Mouse (Mus musculus): ENCODE results near the gene Tmem266. TPM values are rescaled to one million over a fixed set of nuclear protein-coding genes. Genes with fewer than 3 reads are reported as not detected.
A peak's percentile ranks its signal among the peaks of the same experiment; 100 is the strongest.

Tmem266 gene
- polyA plus RNA-seq (2015; fragmentation: Nextera tagmentation; extraction: Ambion mirVana), result 0.63 and 0.74 TPM in 2 replicates

- whole genome bisulfite sequencing, result under 1% methylated on average over 73 of the region's 82 CpGs
- no peak within 1 kb of the TSS for H3K27ac ChIP-seq
These were observed at the start of gene Tmem266, which contains the start of gene Nrg4 for GRCm38 (mm10) chr9:55326515-55327233. TSS of gene Tmem266 (plus strand) at chr9:55326913. TSS of gene Nrg4 (minus strand) at chr9:55326844.

GRCm38 (mm10) chr9:55277562-55277961 lies 49.2 kb upstream of the Tmem266 start:
- no peak overlapping the region for H3K4me2 ChIP-seq
- ATAC-seq (ENCODE audit: insufficient number of reproducible peaks, insufficient read depth, low FRiP score, low TSS enrichment, low read depth), result no peak
- H3K9me3 ChIP-seq, result no peaks in the 10 kb centered on the region
- no peak overlapping the region for H3K9ac ChIP-seq
- H3K4me1 ChIP-seq, result no peaks in the 10 kb centered on the region
- no peaks in the 10 kb centered on the region for H3K36me3 ChIP-seq
- H3K4me3 ChIP-seq, result no peak overlapping the region
- H3K27me3 ChIP-seq, result no peaks in the 10 kb centered on the region
- WGBS, result 77% methylated on average over 4 of the region's 4 CpGs
- H3K27ac ChIP-seq, result no peak overlapping the region

More at GRCm38 (mm10) chr9:55326515-55327233, at the start of gene Tmem266, which contains the start of gene Nrg4:
- H3K36me3 ChIP-seq, result no peaks in the 10 kb centered on the region
- peak within 1 kb of the TSS; percentile 75 for H3K4me3 ChIP-seq
- H3K4me1 ChIP-seq, result peaks cover 27% of the 10 kb centered on the region
- peak within 1 kb of the TSS; percentile 85 for H3K4me2 ChIP-seq
- peak; percentile 77 for ATAC-seq (ENCODE audit: insufficient number of reproducible peaks, insufficient read depth, low FRiP score, low TSS enrichment, low read depth)
- H3K9me3 ChIP-seq, result no peaks in the 10 kb centered on the region
- H3K9ac ChIP-seq, result peak within 1 kb of the TSS; percentile 81
- H3K27me3 ChIP-seq, result peaks cover 70% of the 10 kb centered on the region

- Histone ChIP-seq H3K9me3 (no peaks in the 10 kb centered on the region), H3K4me3 (no peak overlapping the region), H3K27ac (no peak overlapping the region), H3K9ac (no peak overlapping the region), H3K4me1 (peaks cover 7% of the 10 kb centered on the region; the same call in 1 of the 2 replicates), H3K4me2 (no peak overlapping the region), H3K36me3 (no peaks in the 10 kb centered on the region), H3K27me3 (no peaks in the 10 kb centered on the region)
- ATAC-seq (ENCODE audit: insufficient number of reproducible peaks, insufficient read depth, low FRiP score, low TSS enrichment, low read depth), result no peak
- WGBS, result 68% methylated on average over 8 of the region's 8 CpGs
These were observed 47.4 kb upstream of the Tmem266 start for GRCm38 (mm10) chr9:55279114-55279825.

DNA sequence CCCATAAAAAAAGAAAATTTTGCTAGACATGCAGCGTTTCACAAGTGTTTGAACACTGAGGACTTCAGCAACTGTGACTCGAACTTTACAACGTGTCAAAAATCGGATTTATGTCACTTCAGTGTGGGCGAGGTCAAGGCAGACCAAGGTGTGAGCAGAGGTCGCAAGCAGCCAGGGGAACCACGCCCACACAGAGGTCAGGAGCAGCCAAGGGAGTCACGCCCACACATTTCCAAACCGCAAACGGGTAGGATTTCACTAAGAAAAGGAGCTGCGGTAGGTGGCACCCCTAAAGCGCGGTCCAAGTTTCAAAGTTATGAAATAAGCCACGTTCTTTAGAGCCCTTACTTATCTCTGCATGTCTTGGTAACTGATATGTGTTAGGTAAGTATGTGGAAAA lies 43.2 kb upstream of the Tmem266 start:
- Histone ChIP-seq H3K27ac (no peak overlapping the region), H3K27me3 (no peaks in the 10 kb centered on the region), H3K9me3 (no peaks in the 10 kb centered on the region), H3K4me3 (no peak overlapping the region), H3K4me1 (peaks cover 7% of the 10 kb centered on the region; the same call in 1 of the 2 replicates), H3K9ac (no peak overlapping the region), H3K36me3 (no peaks in the 10 kb centered on the region), H3K4me2 (peak overlapping the region; percentile 49)
- no peak for ATAC-seq (ENCODE audit: insufficient number of reproducible peaks, insufficient read depth, low FRiP score, low TSS enrichment, low read depth)
- 6% methylated on average over 14 of the region's 14 CpGs for WGBS

- no peaks in the 10 kb centered on the region for H3K9me3 ChIP-seq
- H3K27ac ChIP-seq, result no peak overlapping the region
- H3K4me1 ChIP-seq, result peaks cover 7% of the 10 kb centered on the region; the same call in 1 of the 2 replicates
- WGBS, result 79% methylated on average over 3 of the region's 3 CpGs
- H3K9ac ChIP-seq, result no peak overlapping the region
- ATAC-seq (ENCODE audit: insufficient number of reproducible peaks, insufficient read depth, low FRiP score, low TSS enrichment, low read depth), result no peak
- no peak overlapping the region for H3K4me3 ChIP-seq
- no peaks in the 10 kb centered on the region for H3K27me3 ChIP-seq
- H3K36me3 ChIP-seq, result no peaks in the 10 kb centered on the region
- no peak overlapping the region for H3K4me2 ChIP-seq
These were observed 41.5 kb upstream of the Tmem266 start for GRCm38 (mm10) chr9:55285197-55285596.

DNA sequence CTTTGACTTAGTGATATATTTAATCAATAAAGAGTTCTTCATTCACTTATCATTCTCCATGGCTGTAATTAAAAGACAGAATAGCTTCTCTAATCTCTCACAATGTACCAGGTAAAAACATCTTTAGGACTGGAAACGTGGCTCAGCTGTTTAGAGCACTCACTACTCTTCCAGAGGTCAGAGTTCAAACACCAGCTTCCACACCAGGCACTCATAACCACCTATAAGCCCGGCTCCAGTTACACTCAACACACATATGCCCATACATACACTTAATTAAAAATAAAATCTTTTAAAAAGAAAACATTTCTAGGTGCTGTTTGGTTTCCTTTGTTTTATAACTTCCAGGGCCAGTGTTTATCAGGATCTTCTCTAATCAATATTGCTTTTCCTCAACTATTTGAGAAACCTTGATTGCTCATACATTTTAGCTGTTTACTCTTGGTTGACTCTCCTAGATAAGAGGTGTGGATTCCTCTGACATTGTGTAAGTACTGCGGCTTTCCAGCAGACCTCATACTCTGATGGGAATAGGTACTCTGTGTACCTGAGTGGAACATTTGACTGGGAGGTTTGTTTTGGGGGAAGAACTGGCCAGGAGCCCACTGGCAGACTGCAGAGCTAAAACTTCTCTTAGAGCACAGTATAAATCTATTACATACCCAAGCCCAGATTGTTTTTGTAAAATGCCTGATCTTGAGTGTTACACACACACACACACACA lies 37.1 kb upstream of the Tmem266 start:
- H3K4me3 ChIP-seq, result no peak overlapping the region
- H3K27me3 ChIP-seq, result no peaks in the 10 kb centered on the region
- no peak overlapping the region for H3K9ac ChIP-seq
- ATAC-seq (ENCODE audit: insufficient number of reproducible peaks, insufficient read depth, low FRiP score, low TSS enrichment, low read depth), result no peak
- WGBS, result 57% methylated on average over 3 of the region's 3 CpGs
- no peak overlapping the region for H3K27ac ChIP-seq
- H3K4me2 ChIP-seq, result no peak overlapping the region
- H3K9me3 ChIP-seq, result no peaks in the 10 kb centered on the region
- H3K36me3 ChIP-seq, result no peaks in the 10 kb centered on the region
- H3K4me1 ChIP-seq, result no peaks in the 10 kb centered on the region

DNA sequence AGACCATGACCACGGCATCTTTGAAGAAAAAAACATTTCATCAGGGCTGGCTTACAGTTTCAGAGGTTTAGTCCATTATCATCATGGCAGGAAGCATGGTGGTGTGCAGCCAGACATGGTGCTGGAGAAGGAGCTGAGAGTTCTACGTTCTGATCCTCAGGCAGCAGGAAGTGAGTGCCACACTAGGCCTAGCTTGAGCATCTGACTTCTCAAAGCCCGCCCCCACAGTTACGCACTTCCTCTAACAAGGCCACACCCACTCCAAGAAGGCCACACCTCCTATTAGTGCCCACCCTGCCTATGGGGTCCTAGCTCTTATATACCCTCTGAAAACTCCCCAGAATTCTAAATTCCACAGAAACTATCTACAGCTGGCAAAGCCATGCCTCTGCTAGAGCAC lies 34.7 kb upstream of the Tmem266 start:
- ATAC-seq (ENCODE audit: insufficient number of reproducible peaks, insufficient read depth, low FRiP score, low TSS enrichment, low read depth), result no peak
- no peak overlapping the region for H3K4me3 ChIP-seq
- no peak overlapping the region for H3K9ac ChIP-seq
- H3K36me3 ChIP-seq, result no peaks in the 10 kb centered on the region
- H3K9me3 ChIP-seq, result no peaks in the 10 kb centered on the region
- H3K27me3 ChIP-seq, result no peaks in the 10 kb centered on the region
- H3K4me1 ChIP-seq, result no peaks in the 10 kb centered on the region
- no peak overlapping the region for H3K27ac ChIP-seq
- WGBS, result 93% methylated on average over 4 of the region's 4 CpGs
- H3K4me2 ChIP-seq, result no peak overlapping the region

- Histone ChIP-seq H3K9ac (no peak overlapping the region), H3K36me3 (no peaks in the 10 kb centered on the region), H3K4me1 (no peaks in the 10 kb centered on the region), H3K9me3 (no peaks in the 10 kb centered on the region), H3K27ac (no peak overlapping the region), H3K4me2 (no peak overlapping the region), H3K4me3 (no peak overlapping the region), H3K27me3 (no peaks in the 10 kb centered on the region)
- 70% methylated on average over 2 of the region's 2 CpGs for WGBS
- no peak for ATAC-seq (ENCODE audit: insufficient number of reproducible peaks, insufficient read depth, low FRiP score, low TSS enrichment, low read depth)
These were observed 30.5 kb upstream of the Tmem266 start for GRCm38 (mm10) chr9:55296221-55296620.

DNA sequence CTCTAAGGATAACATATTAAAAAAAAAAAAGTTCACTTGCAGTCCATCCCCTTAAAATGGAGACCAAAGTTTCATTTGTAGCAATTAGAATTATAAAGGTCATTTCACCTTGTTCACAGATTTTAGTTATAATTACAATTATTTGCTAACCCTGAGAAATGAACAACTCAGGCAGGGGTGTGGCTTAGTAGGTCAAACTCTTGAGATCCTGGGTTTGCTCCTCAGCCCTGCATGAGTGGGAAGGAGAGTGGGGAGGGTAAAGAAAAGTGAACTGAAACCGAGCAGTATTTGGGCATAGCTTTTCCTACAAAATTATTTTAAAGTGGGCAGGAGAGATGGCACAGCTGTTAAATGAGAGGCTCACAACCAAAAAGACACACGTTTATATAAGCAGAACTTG lies 19.6 kb upstream of the Tmem266 start:
- WGBS, result 65% methylated on average over 2 of the region's 2 CpGs
- H3K9me3 ChIP-seq, result no peaks in the 10 kb centered on the region
- no peak for ATAC-seq (ENCODE audit: insufficient number of reproducible peaks, insufficient read depth, low FRiP score, low TSS enrichment, low read depth)

DNA sequence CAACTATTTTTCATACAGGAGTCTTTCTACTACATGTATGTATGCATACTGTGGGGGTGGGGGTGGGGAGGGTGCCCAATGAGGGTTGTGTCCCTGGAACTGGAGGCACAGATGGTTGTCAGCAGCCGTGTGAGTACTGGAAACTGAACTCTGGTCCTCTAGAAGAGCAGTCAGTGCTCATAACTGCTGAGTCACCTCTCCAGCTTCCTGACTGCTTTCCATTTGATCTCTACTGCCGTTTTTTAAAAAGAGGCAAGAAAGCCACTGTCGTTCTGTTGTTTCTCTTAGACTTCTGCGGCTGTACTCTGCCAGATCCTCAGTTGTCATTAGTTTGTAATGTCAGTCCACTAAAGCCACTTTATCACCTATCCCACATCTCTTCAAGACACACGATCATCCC lies 19.2 kb upstream of the Tmem266 start:
- 64% methylated on average over 5 of the region's 5 CpGs for WGBS
- Histone ChIP-seq H3K36me3 (no peaks in the 10 kb centered on the region), H3K27me3 (no peaks in the 10 kb centered on the region), H3K4me1 (no peaks in the 10 kb centered on the region), H3K9me3 (no peaks in the 10 kb centered on the region), H3K27ac (no peak overlapping the region), H3K4me2 (no peak overlapping the region), H3K9ac (no peak overlapping the region), H3K4me3 (no peak overlapping the region)
- ATAC-seq (ENCODE audit: insufficient number of reproducible peaks, insufficient read depth, low FRiP score, low TSS enrichment, low read depth), result no peak

More for the DNA sequence above, 19.6 kb upstream of the Tmem266 start:
- no peak overlapping the region for H3K4me2 ChIP-seq
- H3K9ac ChIP-seq, result no peak overlapping the region
- H3K27ac ChIP-seq, result no peak overlapping the region
- no peaks in the 10 kb centered on the region for H3K27me3 ChIP-seq
- H3K4me1 ChIP-seq, result no peaks in the 10 kb centered on the region
- H3K36me3 ChIP-seq, result no peaks in the 10 kb centered on the region
- H3K4me3 ChIP-seq, result no peak overlapping the region

DNA sequence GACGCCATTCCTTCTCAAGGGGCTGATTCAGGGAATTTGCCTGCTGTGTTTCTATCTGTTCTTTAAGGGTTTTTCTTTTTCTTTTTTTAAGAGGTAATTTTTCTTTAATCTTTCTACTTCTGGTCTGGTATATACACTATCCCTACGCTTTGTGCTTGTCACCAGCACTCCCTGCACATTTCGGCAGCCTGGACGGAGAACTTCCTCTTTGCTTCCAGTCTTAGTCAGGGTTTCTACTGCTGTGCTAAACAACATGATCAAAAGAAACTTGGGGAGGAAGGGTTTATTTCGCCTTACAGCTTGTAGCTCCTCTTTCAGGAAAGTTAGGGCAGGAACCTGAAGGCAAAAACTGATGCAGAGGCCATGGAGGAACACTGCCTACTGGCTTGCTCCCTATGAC lies 18.3 kb upstream of the Tmem266 start:
- no peak overlapping the region for H3K4me2 ChIP-seq
- no peak for ATAC-seq (ENCODE audit: insufficient number of reproducible peaks, insufficient read depth, low FRiP score, low TSS enrichment, low read depth)
- 85% methylated on average over 5 of the region's 5 CpGs for WGBS
- no peaks in the 10 kb centered on the region for H3K9me3 ChIP-seq
- H3K4me1 ChIP-seq, result no peaks in the 10 kb centered on the region
- H3K4me3 ChIP-seq, result no peak overlapping the region
- H3K9ac ChIP-seq, result no peak overlapping the region
- H3K27ac ChIP-seq, result no peak overlapping the region
- no peaks in the 10 kb centered on the region for H3K27me3 ChIP-seq
- H3K36me3 ChIP-seq, result no peaks in the 10 kb centered on the region
